11 mouse cellular contexts compared by ENCODE assay signal in the genomic region with DNA sequence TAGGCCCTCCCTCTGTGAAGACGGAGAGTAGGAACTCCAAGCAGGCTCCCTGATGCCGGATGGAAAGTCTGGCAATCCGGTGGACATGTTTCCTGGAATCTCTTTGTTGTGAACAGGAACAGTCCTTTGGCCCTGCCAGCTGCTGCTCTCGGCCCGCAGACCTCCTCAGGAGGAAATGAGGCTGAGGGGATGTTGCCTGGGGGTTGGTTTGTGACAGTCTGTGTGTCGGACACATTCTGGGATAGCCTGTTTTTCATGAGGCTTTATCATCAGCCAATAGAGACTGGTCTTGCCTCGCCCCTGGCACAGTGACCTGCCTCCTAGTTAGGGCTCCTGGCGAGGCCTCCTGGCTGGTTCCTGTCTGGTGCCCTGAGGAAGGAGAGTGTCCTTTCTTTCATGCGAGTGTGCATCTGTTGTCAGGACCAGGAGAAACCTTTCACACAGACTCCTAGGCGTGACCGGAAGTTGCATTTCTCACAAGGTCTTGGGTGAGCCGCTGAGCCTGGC.
A peak's percentile ranks its signal among the peaks of the same experiment; 100 is the strongest.
DNase-seq lines count a peak whose midpoint lies in the region; ATAC-seq and TF ChIP-seq lines count a peak whose summit lies in the region.
"Had no signal": no experiment of that assay in that cellular context is flagged by ENCODE, and none has a peak within 500 bp of the region (broad histone marks: within the 10 kb centered on the region; RNA-seq: fewer than 3 reads in every experiment).

No protein-coding gene starts in this region.

- TF ChIP-seq CTCF in heart, postnatal 0 days (IDR thresholded peaks at IDR 0.05; ENCODE audit: low read depth): no peak

- peak; percentile 30; the same call in 1 of the 2 replicates for TF ChIP-seq EP300 in heart, postnatal 0 days (IDR thresholded peaks at IDR 0.05; ENCODE audit: low read depth)

- no peak overlapping the region for H3K4me3 ChIP-seq in forebrain, embryonic 10.5 days
- no peak overlapping the region for H3K4me3 ChIP-seq in forebrain, embryonic 15.5 days
- H3K4me3 ChIP-seq in heart, postnatal 0 days (ENCODE audit: low read depth, low read length): no peak overlapping the region
- H3K4me3 ChIP-seq in limb, embryonic 13.5 days: no peak overlapping the region
- H3K4me3 ChIP-seq: megakaryocyte, embryonic 14.5 days had no signal

- no peaks in the 10 kb centered on the region for H3K27me3 ChIP-seq in forebrain, embryonic 10.5 days (ENCODE audit: poor library complexity, severe bottlenecking)
- H3K27me3 ChIP-seq in forebrain, embryonic 15.5 days: no peaks in the 10 kb centered on the region
- H3K27me3 ChIP-seq in heart, postnatal 0 days (ENCODE audit: control insufficient read depth, insufficient read depth, low read length): no peaks in the 10 kb centered on the region
- no peaks in the 10 kb centered on the region for H3K27me3 ChIP-seq in limb, embryonic 13.5 days
- H3K27me3 ChIP-seq: megakaryocyte, embryonic 14.5 days; Patski had no signal

- ATAC-seq in forebrain, embryonic 15.5 days (replicated peaks): no peak
- ATAC-seq in heart, postnatal 0 days (ENCODE audit: insufficient read depth, low read depth): peak; percentile 76
- ATAC-seq in limb, embryonic 13.5 days (ENCODE audit: low FRiP score, low read depth): no peak
- ATAC-seq: Patski had no signal

- H3K4me2 ChIP-seq in forebrain, embryonic 15.5 days (replicated peaks): no peak overlapping the region
- no peak overlapping the region for H3K4me2 ChIP-seq in heart, postnatal 0 days (ENCODE audit: low read depth, low read length)
- H3K4me2 ChIP-seq in limb, embryonic 13.5 days (replicated peaks): no peak overlapping the region

- no peak overlapping the region for H3K9ac ChIP-seq in forebrain, embryonic 15.5 days (replicated peaks)
- no peak overlapping the region for H3K9ac ChIP-seq in heart, postnatal 0 days (replicated peaks; ENCODE audit: low read depth, low read length)
- H3K9ac ChIP-seq in limb, embryonic 13.5 days: no peak overlapping the region

- DNase-seq in forebrain, embryonic 10.5 days (ENCODE audit: extremely low spot score, low spot score): no peak
- DNase-seq in adipocyte (ENCODE audit: low spot score): peak; percentile 72
- DNase-seq in heart, postnatal 0 days (ENCODE audit: low spot score): peak; percentile 75
- DNase-seq in right cerebral cortex, postnatal 4 days: no peak
- no peak for DNase-seq in ovary, postnatal 14 days (ENCODE audit: low spot score)
- no peak for DNase-seq in cerebellum, postnatal 14 days
- DNase-seq: retina, postnatal 1 day had no signal

- peak overlapping the region; percentile 75 for H3K27ac ChIP-seq in forebrain, embryonic 10.5 days
- no peak overlapping the region for H3K27ac ChIP-seq in forebrain, embryonic 15.5 days (replicated peaks)
- H3K27ac ChIP-seq in heart, postnatal 0 days (ENCODE audit: low read depth): peak overlapping the region; percentile 77
- H3K27ac ChIP-seq in limb, embryonic 13.5 days: peak overlapping the region; percentile 48; the same call in 1 of the 2 replicates

- no peaks in the 10 kb centered on the region for H3K9me3 ChIP-seq in forebrain, embryonic 10.5 days
- H3K9me3 ChIP-seq in forebrain, embryonic 15.5 days: no peaks in the 10 kb centered on the region
- no peaks in the 10 kb centered on the region for H3K9me3 ChIP-seq in heart, postnatal 0 days (replicated peaks; ENCODE audit: control insufficient read depth, low read length)
- no peaks in the 10 kb centered on the region for H3K9me3 ChIP-seq in limb, embryonic 13.5 days
- H3K9me3 ChIP-seq: megakaryocyte, embryonic 14.5 days had no signal

- no peaks in the 10 kb centered on the region for H3K36me3 ChIP-seq in forebrain, embryonic 10.5 days (replicated peaks)
- H3K36me3 ChIP-seq in forebrain, embryonic 15.5 days: no peaks in the 10 kb centered on the region
- no peaks in the 10 kb centered on the region for H3K36me3 ChIP-seq in heart, postnatal 0 days (replicated peaks; ENCODE audit: control insufficient read depth, insufficient read depth, low read length)
- no peaks in the 10 kb centered on the region for H3K36me3 ChIP-seq in limb, embryonic 13.5 days

- H3K4me1 ChIP-seq in forebrain, embryonic 10.5 days: peaks cover 23% of the 10 kb centered on the region
- H3K4me1 ChIP-seq in forebrain, embryonic 15.5 days: no peaks in the 10 kb centered on the region
- H3K4me1 ChIP-seq in heart, postnatal 0 days (ENCODE audit: control insufficient read depth, insufficient read depth): no peaks in the 10 kb centered on the region
- H3K4me1 ChIP-seq in limb, embryonic 13.5 days: peaks cover 37% of the 10 kb centered on the region
- H3K4me1 ChIP-seq: megakaryocyte, embryonic 14.5 days had no signal

- 76% methylated on average over 12 of the region's 12 CpGs for WGBS in forebrain, embryonic 10.5 days
- WGBS in forebrain, embryonic 15.5 days: 75% methylated on average over 12 of the region's 12 CpGs
- 59% methylated on average over 12 of the region's 12 CpGs for WGBS in heart, postnatal 0 days
- WGBS in limb, embryonic 13.5 days: 56% methylated on average over 12 of the region's 12 CpGs

Comparison
In these comparisons a context has a peak if more than half of its experiments do, and no peak if none do; other contexts are left out.
1. DNase-seq: peak in adipocyte (single experiment) and heart, postnatal 0 days (single experiment); none in forebrain, embryonic 10.5 days (single experiment), right cerebral cortex, postnatal 4 days (single experiment), ovary, postnatal 14 days (single experiment) and cerebellum, postnatal 14 days (0 of 2).